Mouse (Mus musculus): ENCODE data around the gene Capn5.
"Not testable (repeated sequence)": the region's sequence is repeated elsewhere in the genome, so short reads cannot be mapped to it uniquely, and the experiment has no call there.

Capn5 gene

GRCm38 (mm10) chr7:98177929-98178559, at the start of gene Capn5:
Gene Capn5, minus strand, starts transcription at chr7:98178274.
- DNase-seq: peak; percentile 68

DNA sequence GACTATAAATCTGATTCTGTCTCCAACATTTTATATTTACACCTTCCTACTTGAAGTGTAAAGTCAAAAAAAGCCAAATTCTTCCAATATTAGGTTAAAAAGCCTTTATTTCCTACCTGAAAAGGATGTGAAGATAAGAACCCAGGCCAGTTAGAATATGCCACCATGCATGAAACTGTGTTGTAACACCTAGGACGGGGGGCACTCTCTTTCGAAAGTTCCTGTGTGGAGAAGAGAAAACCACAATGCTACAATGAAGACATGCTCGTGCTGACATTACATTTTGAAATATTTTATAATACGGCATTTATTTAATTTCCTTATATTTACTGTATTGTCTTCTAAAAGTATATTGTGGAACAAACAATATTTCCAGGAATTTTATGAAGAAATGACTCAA, 45.7 kb upstream of the Capn5 start:
- DNase-seq: no peak

GRCm38 (mm10) chr7:98216713-98217112, 38.6 kb upstream of the Capn5 start:
- DNase-seq: no peak

- DNase-seq: no peak
Measured at GRCm38 (mm10) chr7:98202946-98203345, 24.9 kb upstream of the Capn5 start.

DNA sequence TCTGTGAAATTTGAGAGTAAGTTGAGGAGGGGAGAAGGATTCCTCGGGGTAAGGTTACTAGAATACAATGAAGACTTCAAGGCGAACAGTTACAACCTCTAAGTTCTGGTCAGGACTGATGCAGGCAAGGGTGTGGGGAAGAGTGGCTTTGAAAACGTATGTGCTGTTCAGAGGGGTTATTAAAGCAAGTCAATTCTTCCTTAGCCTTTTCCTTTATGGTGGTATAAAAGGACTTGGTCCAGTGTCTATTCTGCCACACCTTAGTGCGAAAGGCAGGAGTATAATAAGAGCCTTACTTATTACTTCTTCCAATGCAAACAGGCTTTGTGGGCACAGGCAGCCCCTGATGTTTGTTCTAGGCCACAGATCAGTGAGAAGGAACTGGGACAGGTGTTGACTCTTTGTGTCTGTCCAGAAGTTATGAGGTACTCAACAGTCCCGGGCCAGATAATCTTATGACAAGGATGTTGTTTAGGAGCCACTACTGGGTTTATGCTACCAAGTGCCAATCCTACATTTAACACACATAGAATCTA, 23.5 kb upstream of the Capn5 start:
- DNase-seq: no peak

- DNase-seq: no peak
Measured at GRCm38 (mm10) chr7:98200396-98200795, 22.3 kb upstream of the Capn5 start.

DNA sequence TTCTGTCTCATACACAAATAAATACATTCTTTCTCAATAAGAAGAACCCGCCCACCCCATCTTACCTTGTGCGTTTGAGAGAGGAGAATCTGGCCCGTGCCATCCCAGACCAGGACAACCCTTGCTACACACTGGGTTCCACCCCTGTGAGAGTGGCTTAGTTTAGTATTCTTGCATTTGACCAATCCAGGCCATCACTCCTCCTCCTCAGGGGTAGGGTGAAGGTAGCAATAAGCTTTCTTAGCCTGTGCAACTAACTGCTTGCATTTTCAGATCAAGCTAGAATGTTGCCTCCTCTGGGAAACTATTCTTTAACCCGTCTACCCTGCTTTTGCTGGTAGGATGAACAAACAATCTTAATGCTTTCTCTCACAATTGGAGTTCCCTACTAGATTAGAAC, 21.3 kb upstream of the Capn5 start, which contains the start of gene B3gnt6:
Gene B3gnt6 (minus strand): TSS at position 101 of the 400 bp plus-strand sequence.
- no peak for DNase-seq

- DNase-seq: no peak
Measured at GRCm38 (mm10) chr7:98195151-98195801, 17.2 kb upstream of the Capn5 start.

- DNase-seq: no peak
Measured at GRCm38 (mm10) chr7:98194026-98194792, 16.1 kb upstream of the Capn5 start.

GRCm38 (mm10) chr7:98193515-98194025, 15.5 kb upstream of the Capn5 start:
- peak; percentile 42 for DNase-seq

GRCm38 (mm10) chr7:98191571-98192250, 13.6 kb upstream of the Capn5 start:
- peak; percentile 62 for DNase-seq

GRCm38 (mm10) chr7:98190578-98190977, 12.5 kb upstream of the Capn5 start:
- DNase-seq: no peak

GRCm38 (mm10) chr7:98189745-98190144, 11.7 kb upstream of the Capn5 start:
- DNase-seq: no peak

DNA sequence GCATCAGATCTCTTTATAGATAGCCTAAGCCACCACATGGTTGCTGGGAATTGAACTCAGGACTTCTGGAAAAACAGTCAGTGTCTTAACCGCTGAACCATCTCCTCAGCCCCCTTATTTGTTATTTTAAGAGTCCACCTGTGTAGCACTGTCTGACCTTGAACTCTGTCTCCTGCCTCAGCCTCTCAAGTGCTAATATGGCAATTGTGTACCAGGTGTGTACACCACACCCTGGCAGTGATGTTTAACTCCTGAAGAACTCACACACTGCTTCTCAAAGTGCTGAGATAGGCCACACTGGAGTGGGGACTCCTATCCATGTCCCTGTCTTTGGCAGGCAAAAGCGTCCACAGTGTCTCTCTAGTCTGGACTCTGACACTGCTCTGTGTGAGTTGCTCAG, 10.6 kb upstream of the Capn5 start:
- no peak for DNase-seq

GRCm38 (mm10) chr7:98188238-98188637, 10.2 kb upstream of the Capn5 start:
- no peak for DNase-seq

- not testable (repeated sequence) for DNase-seq
Measured at GRCm38 (mm10) chr7:98187332-98187731, 9.3 kb upstream of the Capn5 start.

GRCm38 (mm10) chr7:98186637-98187036, 8.6 kb upstream of the Capn5 start:
- no peak for DNase-seq

GRCm38 (mm10) chr7:98185326-98185725, 7.3 kb upstream of the Capn5 start:
- no peak for DNase-seq

DNA sequence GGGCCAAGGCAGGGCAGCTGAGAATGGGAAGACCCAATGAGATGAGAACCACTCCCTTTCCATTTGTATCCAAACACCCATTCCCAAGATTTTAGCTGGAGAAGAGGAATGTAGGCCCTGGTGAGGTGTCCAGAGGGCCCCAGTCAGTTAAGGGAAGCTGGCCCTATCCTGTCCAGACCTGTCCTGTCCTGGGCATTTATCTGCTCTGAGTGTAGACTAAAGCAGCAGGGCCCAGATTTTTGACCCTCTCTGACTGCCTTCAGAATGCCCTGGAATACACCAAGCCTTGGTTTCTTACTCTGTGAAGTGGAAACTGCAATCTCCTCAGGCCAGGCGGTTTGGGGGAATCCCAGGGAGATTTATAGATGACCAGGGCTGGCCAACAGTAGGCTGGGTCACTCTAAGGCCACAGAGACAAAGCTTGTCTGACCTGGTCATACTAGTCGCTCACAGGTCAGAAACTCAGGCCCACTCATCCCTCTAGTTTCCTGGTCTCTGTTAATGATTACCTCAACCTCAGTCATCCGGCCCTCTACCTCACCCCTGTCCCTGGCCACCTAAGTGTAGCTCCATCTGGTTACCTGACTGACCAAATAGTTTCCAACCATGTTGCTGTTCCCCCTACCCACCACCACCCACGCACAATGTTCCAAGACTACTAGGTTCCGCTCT, 622 bp upstream of the Capn5 start:
- DNase-seq: no peak

GRCm38 (mm10) chr7:98177566-98177928, 527 bp downstream of the Capn5 start:
- DNase-seq: no peak

DNA sequence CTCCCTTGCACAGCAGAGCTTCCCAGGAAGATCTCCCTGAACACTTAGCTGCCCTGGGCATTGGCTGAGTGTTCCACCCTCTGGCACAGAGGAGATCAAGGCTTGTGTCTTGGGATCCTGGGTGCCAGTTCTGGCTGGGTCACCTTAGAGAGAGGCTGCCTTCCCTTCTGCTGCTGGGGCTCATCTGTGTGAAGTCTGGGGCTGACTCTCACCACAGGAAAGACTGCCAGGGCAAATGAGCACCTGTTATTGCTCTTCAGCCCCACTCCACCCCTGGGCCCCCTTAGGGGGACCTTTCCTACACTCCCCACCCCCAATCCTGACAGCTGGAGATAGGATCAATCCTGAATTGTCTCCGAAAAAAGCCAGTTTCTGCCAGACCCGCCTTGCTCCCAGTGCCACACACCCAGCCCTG, 996 bp downstream of the Capn5 start:
- no peak for DNase-seq

All from lung, postnatal 14 days (tissue).